Mouse (Mus musculus) CD4-positive helper T cell, adult 2 months (primary cell): ENCODE data around the gene Gstt1.
"Not testable (repeated sequence)": the region's sequence is repeated elsewhere in the genome, so short reads cannot be mapped to it uniquely, and the experiment has no call there.

ENCODE experiments used
- DNase-seq: peaks from one replicate; pipeline ENCODE4 v3.0.0-alpha.2; 2012; ENCODE audit warnings: low read depth, missing footprints, low spot score

The Gstt1 gene

GRCm38 (mm10) chr10:75818641-75819040 lies 20.3 kb upstream of the Gstt1 start:
- DNase-seq, result no peak

GRCm38 (mm10) chr10:75804217-75804616 lies 5.8 kb upstream of the Gstt1 start:
- DNase-seq, result no peak

- peak; percentile 34 for DNase-seq
Observed at GRCm38 (mm10) chr10:75797619-75798175, 687 bp downstream of the Gstt1 start.

GRCm38 (mm10) chr10:75796731-75797516 lies 1.5 kb downstream of the Gstt1 start:
- no peak for DNase-seq

GRCm38 (mm10) chr10:75794880-75795279 lies 3.5 kb downstream of the Gstt1 start:
- no peak for DNase-seq

GRCm38 (mm10) chr10:75790773-75791172 lies 7.6 kb downstream of the Gstt1 start:
- peak; percentile 39 for DNase-seq

GRCm38 (mm10) chr10:75789841-75790240 lies 8.5 kb downstream of the Gstt1 start:
- DNase-seq, result no peak

- DNase-seq, result no peak
Observed at GRCm38 (mm10) chr10:75789081-75789735, 9.2 kb downstream of the Gstt1 start.

GRCm38 (mm10) chr10:75788277-75788676 lies 10.1 kb downstream of the Gstt1 start:
- no peak for DNase-seq

- no peak for DNase-seq
Observed at GRCm38 (mm10) chr10:75785442-75785841, 12.9 kb downstream of the Gstt1 start.

- DNase-seq, result peak; percentile 48
Observed at GRCm38 (mm10) chr10:75780769-75781578, 17.4 kb downstream of the Gstt1 start, which contains the start of the genes Gm20441 and Gstt3. Gene Gm20441 (minus strand): TSS chr10:75780954. Gene Gstt3 (minus strand): TSS chr10:75781414.

GRCm38 (mm10) chr10:75779206-75780174 lies 18.9 kb downstream of the Gstt1 start:
- no peak for DNase-seq

GRCm38 (mm10) chr10:75777885-75778284 lies 20.5 kb downstream of the Gstt1 start:
- no peak for DNase-seq

- DNase-seq, result no peak
Observed at GRCm38 (mm10) chr10:75776562-75776961, 21.8 kb downstream of the Gstt1 start.

GRCm38 (mm10) chr10:75774587-75774986 lies 23.8 kb downstream of the Gstt1 start:
- DNase-seq, result no peak

GRCm38 (mm10) chr10:75774102-75774501 lies 24.3 kb downstream of the Gstt1 start:
- DNase-seq, result no peak

- DNase-seq, result peak; percentile 93
Observed at GRCm38 (mm10) chr10:75772795-75773664, 25.4 kb downstream of the Gstt1 start, which contains the start of gene Ddt. Gene Ddt (minus strand): TSS chr10:75773414.

GRCm38 (mm10) chr10:75767756-75768155 lies 30.6 kb downstream of the Gstt1 start:
- DNase-seq, result not testable (repeated sequence)

GRCm38 (mm10) chr10:75766856-75767255 lies 31.5 kb downstream of the Gstt1 start:
- DNase-seq, result no peak
